Mouse (Mus musculus): ENCODE results near the gene Nek11. TPM values are rescaled to one million over a fixed set of nuclear protein-coding genes. Genes with fewer than 3 reads are reported as not detected.
"Not testable (repeated sequence)": the region's sequence is repeated elsewhere in the genome, so short reads cannot be mapped to it uniquely, and the experiment has no call there.

Nek11 gene
- total and polyA plus RNA-seq, 2 experiments from 2014 or later, result 1.4 to 3.6 TPM

DNA sequence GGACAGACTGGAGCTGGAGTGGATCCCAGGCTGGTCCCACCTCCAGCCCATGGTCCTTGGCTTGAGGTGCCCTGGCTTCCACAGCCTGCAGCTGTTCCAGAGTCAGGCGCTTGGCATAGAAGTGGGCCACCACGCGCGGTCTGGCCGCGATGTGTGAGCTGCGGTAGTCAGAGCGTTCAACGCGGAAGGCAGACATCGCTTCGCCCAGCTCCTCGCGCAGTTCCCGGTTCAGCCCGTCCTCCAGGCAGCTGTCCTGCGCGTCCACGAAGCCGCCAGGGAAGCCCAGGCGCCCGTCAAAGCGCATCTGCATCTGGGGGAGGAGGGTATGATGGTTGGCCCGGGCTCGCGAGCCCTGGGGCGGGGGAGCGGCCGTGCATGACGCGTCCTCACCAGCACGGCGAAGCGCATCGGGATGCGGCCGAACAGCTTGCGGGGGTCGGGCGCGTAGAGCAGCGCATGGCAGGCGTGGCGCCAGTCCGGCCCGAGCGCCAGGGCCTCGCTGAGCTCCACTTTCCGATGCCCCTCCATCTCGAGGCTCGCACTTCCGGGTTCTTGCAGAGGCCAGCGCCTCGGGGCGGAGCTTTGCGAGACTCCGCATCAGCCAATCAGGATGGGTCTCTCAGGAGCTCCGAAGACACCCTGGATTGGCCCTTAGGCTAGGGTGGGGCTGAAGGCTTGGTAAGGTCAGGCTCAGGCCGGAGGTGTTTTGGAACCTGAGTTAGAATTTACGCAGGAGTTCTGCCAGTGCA, 263.9 kb downstream of the Nek11 start, which contains the start of gene Nudt16:
Gene Nudt16 (minus strand): TSS at position 572 of the 749 bp plus-strand sequence.
- peak; percentile 96 for ATAC-seq (ENCODE audit: low FRiP score)
- no peak for TF ChIP-seq CTCF (IDR thresholded peaks at IDR 0.05)
- WGBS, result under 1% methylated on average over 58 of the region's 60 CpGs
- DNase-seq (ENCODE audit: low spot score), result peak; percentile 94
- Histone ChIP-seq H3K9ac (replicated peaks; ENCODE audit: low read length, poor library complexity, severe bottlenecking) (peak within 1 kb of the TSS; percentile 77), H3K27me3 (ENCODE audit: insufficient read depth, low read length) (no peaks in the 10 kb centered on the region), H3K4me1 (ENCODE audit: insufficient read depth, low read length) (0 out of 2 replicates have a peak, but pooled peaks cover 5% of the 10 kb centered on the region), H3K9me3 (ENCODE audit: low read length) (no peaks in the 10 kb centered on the region), H3K4me2 (ENCODE audit: low read depth, low read length, poor library complexity, severe bottlenecking) (peak within 1 kb of the TSS; percentile 71), H3K4me3 (ENCODE audit: low read depth, low read length) (peak within 1 kb of the TSS; percentile 70), H3K27ac (ENCODE audit: low read depth, low read length) (peak within 1 kb of the TSS; percentile 91), H3K36me3 (ENCODE audit: insufficient read depth, low read length) (no peaks in the 10 kb centered on the region)

DNA sequence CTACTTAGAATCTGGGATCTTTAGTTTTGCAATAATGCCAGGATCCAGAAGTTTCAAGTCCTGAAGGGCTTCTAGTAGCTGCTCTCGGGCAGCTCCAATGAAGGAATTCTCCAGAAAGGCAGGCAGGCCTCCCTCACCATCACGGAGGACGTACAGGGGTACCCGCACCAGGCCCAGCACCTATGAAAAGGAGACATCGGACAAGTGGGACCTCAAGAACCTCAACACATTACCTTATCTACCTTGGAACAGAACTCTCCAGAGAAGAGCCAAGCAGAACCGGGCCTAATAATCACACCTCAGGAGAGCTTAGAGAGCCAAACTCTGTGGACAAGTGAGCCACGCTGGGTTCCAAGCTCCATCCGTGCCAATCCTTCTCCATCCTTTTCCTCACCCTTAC, 265.0 kb downstream of the Nek11 start:
- Histone ChIP-seq H3K4me1 (ENCODE audit: insufficient read depth, low read length) (0 out of 2 replicates have a peak, but pooled peaks cover 5% of the 10 kb centered on the region), H3K27me3 (ENCODE audit: insufficient read depth, low read length) (no peaks in the 10 kb centered on the region), H3K9me3 (ENCODE audit: low read length) (no peaks in the 10 kb centered on the region), H3K4me3 (ENCODE audit: low read depth, low read length) (no peak overlapping the region), H3K4me2 (ENCODE audit: low read depth, low read length, poor library complexity, severe bottlenecking) (peak overlapping the region; percentile 71; the same call in 1 of the 2 replicates), H3K27ac (ENCODE audit: low read depth, low read length) (no peak overlapping the region), H3K9ac (replicated peaks; ENCODE audit: low read length, poor library complexity, severe bottlenecking) (no peak overlapping the region), H3K36me3 (ENCODE audit: insufficient read depth, low read length) (no peaks in the 10 kb centered on the region)
- ATAC-seq (ENCODE audit: low FRiP score) (no peak), DNase-seq (ENCODE audit: low spot score) (no peak)
- no peak for TF ChIP-seq CTCF (IDR thresholded peaks at IDR 0.05)
- WGBS, result 94% methylated on average over 8 of the region's 8 CpGs

DNA sequence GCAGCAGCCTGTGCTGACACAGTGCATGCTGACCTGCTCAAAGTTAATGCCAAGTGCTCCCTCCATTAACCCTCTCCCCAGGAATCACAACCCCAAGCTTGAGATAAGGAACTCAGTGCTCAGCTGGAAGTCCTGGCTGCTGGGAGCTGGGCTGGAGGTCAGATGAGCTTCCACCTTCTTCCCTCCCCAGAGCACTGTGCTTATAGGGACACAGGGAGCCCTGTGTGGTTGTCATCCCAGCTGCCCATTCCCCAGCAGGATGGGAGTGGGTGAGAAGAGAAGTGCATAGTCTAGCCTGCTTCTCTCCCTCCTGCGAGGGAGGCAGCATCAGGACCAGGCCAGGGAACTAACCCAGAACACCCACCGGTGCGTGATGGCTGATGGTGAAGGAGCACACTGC, 270.1 kb downstream of the Nek11 start:
- not testable (repeated sequence) for H3K4me3 ChIP-seq (ENCODE audit: low read depth, low read length); H3K9ac ChIP-seq (replicated peaks; ENCODE audit: low read length, poor library complexity, severe bottlenecking); H3K36me3 ChIP-seq (ENCODE audit: insufficient read depth, low read length); ATAC-seq (ENCODE audit: low FRiP score); H3K9me3 ChIP-seq (ENCODE audit: low read length); H3K27me3 ChIP-seq (ENCODE audit: insufficient read depth, low read length); H3K27ac ChIP-seq (ENCODE audit: low read depth, low read length); H3K4me1 ChIP-seq (ENCODE audit: insufficient read depth, low read length); DNase-seq (ENCODE audit: low spot score); H3K4me2 ChIP-seq (ENCODE audit: low read depth, low read length, poor library complexity, severe bottlenecking)
- WGBS, result 81% methylated on average over 3 of the region's 3 CpGs

Other genes starting within 250 kb of the Nek11 start
- 7.3 and 9.4 TPM in 2 replicates for gene Aste1, start 132 bp downstream of the Nek11 start, total RNA-seq (2014; rRNA removed)
- 8.5 and 9.9 TPM in 2 replicates for gene Aste1, start 132 bp downstream of the Nek11 start, polyA plus RNA-seq (2015; fragmentation: Nextera tagmentation; extraction: Ambion mirVana)
- 157 and 184 TPM in 2 replicates for gene Atp2c1, start 131.8 kb upstream of the Nek11 start, total RNA-seq (2014; rRNA removed)
- gene Atp2c1, start 131.8 kb upstream of the Nek11 start, polyA plus RNA-seq (2015; fragmentation: Nextera tagmentation; extraction: Ambion mirVana), result 65.7 and 70.6 TPM in 2 replicates
- 25.5 and 35.9 TPM in 2 replicates for gene Pik3r4, start 247.5 kb upstream of the Nek11 start, total RNA-seq (2014; rRNA removed)
- 12.3 and 12.8 TPM in 2 replicates for gene Pik3r4, start 247.5 kb upstream of the Nek11 start, polyA plus RNA-seq (2015; fragmentation: Nextera tagmentation; extraction: Ambion mirVana)